Mouse (Mus musculus): Measurements from ENCODE around the gene Col20a1. TPM values are rescaled to one million over a fixed set of nuclear protein-coding genes. Genes with fewer than 3 reads are reported as not detected.

Gene Col20a1
- 1.0 TPM for polyA plus RNA-seq (2017; shearing (Covaris generic))

DNA sequence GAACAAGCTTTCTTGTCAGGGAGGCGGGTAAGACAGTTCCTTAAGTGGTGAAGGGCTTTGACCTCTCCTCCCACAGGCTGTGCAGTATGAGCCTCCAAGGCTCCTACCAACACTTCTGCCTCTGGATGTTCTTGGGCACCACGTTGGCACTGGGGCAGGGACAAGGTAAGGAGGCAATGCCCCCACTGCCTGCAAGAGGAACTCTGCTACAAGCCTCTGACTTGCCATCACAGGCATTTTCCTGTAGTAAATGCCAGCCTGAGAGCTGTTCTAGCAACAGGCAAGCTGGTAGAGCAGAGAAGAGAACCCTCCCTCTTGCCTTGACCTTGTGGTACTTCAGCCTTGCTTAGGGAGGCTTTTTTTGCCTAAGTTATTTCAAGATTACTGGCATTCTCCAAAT lies at the start of gene Col20a1:
TSS of gene Col20a1 (plus strand) at position 87 of the 400 bp plus-strand sequence.

GRCm38 (mm10) chr2:180954061-180955047 lies 32.0 kb upstream of the Col20a1 start, which contains the start of gene Nkain4:
TSS of gene Nkain4 (minus strand) at chr2:180954699.

DNA sequence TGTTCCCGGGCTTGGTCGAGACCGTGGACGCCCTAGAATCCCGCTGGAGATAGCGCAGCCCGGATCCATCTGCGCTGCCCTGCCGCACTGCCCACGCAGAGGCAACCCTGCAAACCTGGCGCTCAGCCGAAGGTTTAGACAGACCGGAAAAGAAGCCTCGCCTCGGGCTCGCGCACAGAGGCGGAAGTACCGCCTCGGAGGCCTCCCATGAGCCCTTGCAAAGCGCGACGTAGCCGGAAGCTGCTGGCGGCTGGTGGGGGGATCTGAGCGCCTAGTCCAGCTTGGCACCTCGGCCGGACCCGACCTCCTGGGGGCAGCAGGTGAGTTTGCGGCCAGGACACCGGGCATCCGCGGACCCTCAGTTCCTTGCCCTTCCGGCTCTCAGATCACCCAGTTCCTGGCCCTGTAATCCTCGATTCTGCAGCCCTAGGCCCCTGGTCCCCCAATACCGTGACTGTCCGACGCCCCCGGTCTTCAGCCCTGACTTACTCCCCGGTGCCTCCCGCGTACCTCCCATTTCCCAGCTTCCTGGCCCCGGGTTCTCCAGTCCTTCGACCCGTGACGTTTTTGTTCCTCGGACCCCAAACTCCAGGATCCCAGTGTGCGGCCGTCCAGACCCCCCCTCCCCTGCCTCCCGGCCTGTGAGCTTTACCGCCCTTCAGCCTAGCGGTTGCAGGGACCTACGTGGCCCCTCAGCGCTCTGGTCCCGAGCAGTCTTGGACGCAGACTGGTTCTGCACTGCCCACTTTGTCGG lies 19.1 kb upstream of the Col20a1 start, which contains the start of gene Arfgap1:
TSS of gene Arfgap1 (plus strand) at position 216 of the 754 bp plus-strand sequence.

GRCm38 (mm10) chr2:181043437-181043836 lies 57.1 kb downstream of the Col20a1 start, which contains the start of gene Chrna4:
TSS of gene Chrna4 (minus strand) at chr2:181043546.

Other genes starting within 250 kb of the Col20a1 start
- not detected for gene Bhlhe23, start 209.6 kb upstream of the Col20a1 start, polyA plus RNA-seq (2017; shearing (Covaris generic))
- gene Ythdf1, start 65.6 kb upstream of the Col20a1 start, polyA plus RNA-seq (2017; shearing (Covaris generic)): 6.1 TPM
- gene Birc7, start 57.5 kb upstream of the Col20a1 start, polyA plus RNA-seq (2017; shearing (Covaris generic)): not detected
- gene Nkain4, start 31.8 kb upstream of the Col20a1 start, polyA plus RNA-seq (2017; shearing (Covaris generic)): not detected
- gene Arfgap1, start 19.3 kb upstream of the Col20a1 start, polyA plus RNA-seq (2017; shearing (Covaris generic)): 88.2 TPM
- gene Chrna4, start 57.0 kb downstream of the Col20a1 start, polyA plus RNA-seq (2017; shearing (Covaris generic)): not detected
- gene Kcnq2, start 148.8 kb downstream of the Col20a1 start, polyA plus RNA-seq (2017; shearing (Covaris generic)): not detected
- gene Eef1a2, start 170.5 kb downstream of the Col20a1 start, polyA plus RNA-seq (2017; shearing (Covaris generic)): not detected
- 356 TPM for gene Ppdpf, start 200.7 kb downstream of the Col20a1 start, polyA plus RNA-seq (2017; shearing (Covaris generic))
- gene Ptk6, start 216.3 kb downstream of the Col20a1 start, polyA plus RNA-seq (2017; shearing (Covaris generic)): not detected
- 1.1 TPM for gene Srms, start 226.7 kb downstream of the Col20a1 start, polyA plus RNA-seq (2017; shearing (Covaris generic))
- not detected for gene Fndc11, start 233.5 kb downstream of the Col20a1 start, polyA plus RNA-seq (2017; shearing (Covaris generic))